Mouse (Mus musculus): ENCODE data around the gene Irf2. TPM values are rescaled to one million over a fixed set of nuclear protein-coding genes. Genes with fewer than 3 reads are reported as not detected.

Gene Irf2
- polyA plus RNA-seq, 1 experiment from 2014 or later, result 14.1 TPM

- H3K27ac ChIP-seq (ENCODE audit: low read depth, low read length), result no peak overlapping the region
- WGBS, result 90% methylated on average over 4 of the region's 4 CpGs
- no peak overlapping the region for H3K9ac ChIP-seq (ENCODE audit: low read length)
- DNase-seq (ENCODE audit: low spot score) (no peak), ATAC-seq (ENCODE audit: insufficient read depth, low FRiP score, low TSS enrichment) (no peak)
- H3K4me2 ChIP-seq (ENCODE audit: low read depth), result no peak overlapping the region
- H3K4me1 ChIP-seq (ENCODE audit: control insufficient read depth, insufficient read depth, low read length), result no peaks in the 10 kb centered on the region
- H3K27me3 ChIP-seq (ENCODE audit: control insufficient read depth, insufficient read depth, low read length), result no peaks in the 10 kb centered on the region
- no peak overlapping the region for H3K4me3 ChIP-seq (ENCODE audit: low read depth, low read length)
- no peaks in the 10 kb centered on the region for H3K9me3 ChIP-seq (ENCODE audit: control insufficient read depth, low read length)
- H3K36me3 ChIP-seq (ENCODE audit: control insufficient read depth, insufficient read depth, low read length), result no peaks in the 10 kb centered on the region
These were observed 104.3 kb downstream of the Irf2 start for GRCm38 (mm10) chr8:46843855-46844254.

- Histone ChIP-seq H3K4me3 (ENCODE audit: low read depth, low read length) (no peak overlapping the region), H3K27ac (ENCODE audit: low read depth, low read length) (no peak overlapping the region), H3K9me3 (ENCODE audit: control insufficient read depth, low read length) (no peaks in the 10 kb centered on the region), H3K4me2 (ENCODE audit: low read depth) (no peak overlapping the region), H3K27me3 (ENCODE audit: control insufficient read depth, insufficient read depth, low read length) (no peaks in the 10 kb centered on the region), H3K4me1 (ENCODE audit: control insufficient read depth, insufficient read depth, low read length) (no peaks in the 10 kb centered on the region), H3K9ac (ENCODE audit: low read length) (no peak overlapping the region), H3K36me3 (ENCODE audit: control insufficient read depth, insufficient read depth, low read length) (no peaks in the 10 kb centered on the region)
- WGBS, result 91% methylated on average over 3 of the region's 3 CpGs
- DNase-seq (ENCODE audit: low spot score) (no peak), ATAC-seq (ENCODE audit: insufficient read depth, low FRiP score, low TSS enrichment) (no peak)
These were observed 104.9 kb downstream of the Irf2 start for GRCm38 (mm10) chr8:46844371-46844973.

GRCm38 (mm10) chr8:46844974-46845774 lies 105.6 kb downstream of the Irf2 start:
- Histone ChIP-seq H3K27me3 (ENCODE audit: control insufficient read depth, insufficient read depth, low read length) (no peaks in the 10 kb centered on the region), H3K36me3 (ENCODE audit: control insufficient read depth, insufficient read depth, low read length) (no peaks in the 10 kb centered on the region), H3K4me3 (ENCODE audit: low read depth, low read length) (no peak overlapping the region), H3K4me1 (ENCODE audit: control insufficient read depth, insufficient read depth, low read length) (no peaks in the 10 kb centered on the region), H3K9me3 (ENCODE audit: control insufficient read depth, low read length) (no peaks in the 10 kb centered on the region), H3K9ac (ENCODE audit: low read length) (no peak overlapping the region), H3K4me2 (ENCODE audit: low read depth) (no peak overlapping the region), H3K27ac (ENCODE audit: low read depth, low read length) (no peak overlapping the region)
- ATAC-seq (ENCODE audit: insufficient read depth, low FRiP score, low TSS enrichment) (no peak), DNase-seq (ENCODE audit: low spot score) (no peak)
- 80% methylated on average over 7 of the region's 7 CpGs for WGBS

- Histone ChIP-seq H3K9ac (ENCODE audit: low read length) (no peak overlapping the region), H3K4me1 (ENCODE audit: control insufficient read depth, insufficient read depth, low read length) (no peaks in the 10 kb centered on the region), H3K36me3 (ENCODE audit: control insufficient read depth, insufficient read depth, low read length) (no peaks in the 10 kb centered on the region), H3K27ac (ENCODE audit: low read depth, low read length) (no peak overlapping the region), H3K27me3 (ENCODE audit: control insufficient read depth, insufficient read depth, low read length) (no peaks in the 10 kb centered on the region), H3K4me3 (ENCODE audit: low read depth, low read length) (no peak overlapping the region), H3K9me3 (ENCODE audit: control insufficient read depth, low read length) (no peaks in the 10 kb centered on the region), H3K4me2 (ENCODE audit: low read depth) (no peak overlapping the region)
- DNase-seq (ENCODE audit: low spot score), result no peak
- no peak for ATAC-seq (ENCODE audit: insufficient read depth, low FRiP score, low TSS enrichment)
- 88% methylated on average over 9 of the region's 9 CpGs for WGBS
These were observed 106.4 kb downstream of the Irf2 start for GRCm38 (mm10) chr8:46845891-46846290.

- Histone ChIP-seq H3K4me1 (ENCODE audit: control insufficient read depth, insufficient read depth, low read length) (no peaks in the 10 kb centered on the region), H3K4me3 (ENCODE audit: low read depth, low read length) (no peak overlapping the region), H3K9me3 (ENCODE audit: control insufficient read depth, low read length) (no peaks in the 10 kb centered on the region), H3K27ac (ENCODE audit: low read depth, low read length) (no peak overlapping the region), H3K4me2 (ENCODE audit: low read depth) (no peak overlapping the region), H3K9ac (ENCODE audit: low read length) (no peak overlapping the region), H3K36me3 (ENCODE audit: control insufficient read depth, insufficient read depth, low read length) (no peaks in the 10 kb centered on the region), H3K27me3 (ENCODE audit: control insufficient read depth, insufficient read depth, low read length) (no peaks in the 10 kb centered on the region)
- ATAC-seq (ENCODE audit: insufficient read depth, low FRiP score, low TSS enrichment), result no peak
- 95% methylated on average over 5 of the region's 5 CpGs for WGBS
- DNase-seq (ENCODE audit: low spot score), result no peak
These were observed 107.4 kb downstream of the Irf2 start for GRCm38 (mm10) chr8:46846893-46847292.

- DNase-seq (ENCODE audit: low spot score) (no peak), ATAC-seq (ENCODE audit: insufficient read depth, low FRiP score, low TSS enrichment) (no peak)
- Histone ChIP-seq H3K27me3 (ENCODE audit: control insufficient read depth, insufficient read depth, low read length) (no peaks in the 10 kb centered on the region), H3K4me1 (ENCODE audit: control insufficient read depth, insufficient read depth, low read length) (no peaks in the 10 kb centered on the region), H3K9me3 (ENCODE audit: control insufficient read depth, low read length) (no peaks in the 10 kb centered on the region), H3K9ac (ENCODE audit: low read length) (no peak overlapping the region), H3K27ac (ENCODE audit: low read depth, low read length) (no peak overlapping the region), H3K4me3 (ENCODE audit: low read depth, low read length) (no peak overlapping the region), H3K4me2 (ENCODE audit: low read depth) (no peak overlapping the region), H3K36me3 (ENCODE audit: control insufficient read depth, insufficient read depth, low read length) (no peaks in the 10 kb centered on the region)
- WGBS, result 88% methylated on average over 6 of the region's 6 CpGs
These were observed 108.6 kb downstream of the Irf2 start for GRCm38 (mm10) chr8:46848011-46848641.

GRCm38 (mm10) chr8:46848931-46849330 lies 109.4 kb downstream of the Irf2 start:
- ATAC-seq (ENCODE audit: insufficient read depth, low FRiP score, low TSS enrichment) (no peak), DNase-seq (ENCODE audit: low spot score) (no peak)
- Histone ChIP-seq H3K4me2 (ENCODE audit: low read depth) (no peak overlapping the region), H3K4me3 (ENCODE audit: low read depth, low read length) (no peak overlapping the region), H3K27me3 (ENCODE audit: control insufficient read depth, insufficient read depth, low read length) (no peaks in the 10 kb centered on the region), H3K9me3 (ENCODE audit: control insufficient read depth, low read length) (no peaks in the 10 kb centered on the region), H3K27ac (ENCODE audit: low read depth, low read length) (no peak overlapping the region), H3K9ac (ENCODE audit: low read length) (no peak overlapping the region), H3K4me1 (ENCODE audit: control insufficient read depth, insufficient read depth, low read length) (no peaks in the 10 kb centered on the region), H3K36me3 (ENCODE audit: control insufficient read depth, insufficient read depth, low read length) (no peaks in the 10 kb centered on the region)
- 78% methylated on average over 6 of the region's 6 CpGs for WGBS

- Histone ChIP-seq H3K9ac (ENCODE audit: low read length) (no peak overlapping the region), H3K4me2 (ENCODE audit: low read depth) (no peak overlapping the region), H3K27me3 (ENCODE audit: control insufficient read depth, insufficient read depth, low read length) (no peaks in the 10 kb centered on the region), H3K4me1 (ENCODE audit: control insufficient read depth, insufficient read depth, low read length) (no peaks in the 10 kb centered on the region), H3K9me3 (ENCODE audit: control insufficient read depth, low read length) (no peaks in the 10 kb centered on the region), H3K4me3 (ENCODE audit: low read depth, low read length) (no peak overlapping the region), H3K36me3 (ENCODE audit: control insufficient read depth, insufficient read depth, low read length) (no peaks in the 10 kb centered on the region), H3K27ac (ENCODE audit: low read depth, low read length) (no peak overlapping the region)
- no peak for ATAC-seq (ENCODE audit: insufficient read depth, low FRiP score, low TSS enrichment)
- 33% methylated on average over 2 of the region's 2 CpGs for WGBS
- DNase-seq (ENCODE audit: low spot score), result no peak
These were observed 109.9 kb downstream of the Irf2 start for GRCm38 (mm10) chr8:46849458-46849857.

Measured in neural tube, embryonic 11.5 days (tissue).